Mouse (Mus musculus) hindbrain, postnatal 0 days (tissue): Measurements from ENCODE around the gene Smg6. TPM values are rescaled to one million over a fixed set of nuclear protein-coding genes. Genes with fewer than 3 reads are reported as not detected.
A peak's percentile ranks its signal among the peaks of the same experiment; 100 is the strongest.

Experiments
- ATAC-seq: fragments of 200-750 bp; cut with Nextera tagmentation; 2 replicates; pipeline ENCODE4 v1.8.0; 2017; ENCODE audit warnings: mild to moderate bottlenecking, moderate TSS enrichment, moderate library complexity
- DNase-seq: peaks from one replicate; pipeline ENCODE4 v3.0.0-alpha.2; 2015; ENCODE audit warnings: low spot score
- H3K27ac ChIP-seq: fragments of 300-500 bp; sonication (generic); 2 replicates; pipeline ENCODE4 v1.5.1; 2014; ENCODE audit warnings: mild to moderate bottlenecking
- H3K27me3 ChIP-seq: fragments of 300-500 bp; sonication (generic); 2 replicates; pipeline ENCODE4 v1.6.1; 2014; ENCODE audit warnings: low read length, mixed read lengths; ENCODE audit not compliant: insufficient read depth
- H3K36me3 ChIP-seq: fragments of 300-500 bp; sonication (generic); 2 replicates; pipeline ENCODE4 v1.6.1; 2014; ENCODE audit warnings: low read length, mixed read lengths; ENCODE audit not compliant: insufficient read depth
- H3K4me1 ChIP-seq: fragments of 300-500 bp; sonication (generic); 2 replicates; pipeline ENCODE4 v1.6.1; 2014; ENCODE audit warnings: antibody characterized with exemption, low read length, mixed read lengths; ENCODE audit not compliant: insufficient read depth
- H3K4me2 ChIP-seq: fragments of 300-500 bp; sonication (generic); 2 replicates; pipeline ENCODE4 v1.6.1; 2014; ENCODE audit warnings: low read depth, mild to moderate bottlenecking, low read length, moderate library complexity, mixed read lengths
- H3K4me3 ChIP-seq: fragments of 300-500 bp; sonication (generic); 2 replicates; pipeline ENCODE4 v1.5.1; 2014; ENCODE audit warnings: low read length
- H3K9ac ChIP-seq: fragments of 300-500 bp; sonication (generic); replicated peaks from 2 replicates; pipeline ENCODE4 v1.6.1; 2014; ENCODE audit warnings: mild to moderate bottlenecking, low read length, moderate library complexity, mixed read lengths
- H3K9me3 ChIP-seq: fragments of 300-500 bp; sonication (generic); 2 replicates; pipeline ENCODE4 v1.6.1; 2016; ENCODE audit warnings: low read length, mixed read lengths
- CTCF ChIP-seq: IDR thresholded peaks from 2 replicates; pipeline ENCODE4 v1.5.1; 2016; ENCODE audit warnings: antibody characterized with exemption, control low read depth, low read depth
- WGBS: fragments of 180-500 bp; shearing (Covaris S2); extraction: QIAGEN DNeasy Blood & Tissue Kit; methylation state at CpG from one replicate; pipeline ENCODE4 v1.1.7; 2014; 5-methylcytosine and 5-hydroxymethylcytosine counted together
- polyA plus RNA-seq: library from polyadenylated mRNA; unstranded; fragments of >200 nt; fragmentation: Nextera tagmentation; extraction: Ambion mirVana; gene quantifications from 2 replicates; pipeline ENCODE4 v1.2.1, GENCODE M21; 2015
- total RNA-seq: library from RNA; depleted of rRNA; stranded (reverse); fragments of >200 nt; gene quantifications from 2 replicates; pipeline ENCODE4 v1.2.3, GENCODE M21; 2014

The Smg6 gene
- total and polyA plus RNA-seq, 2 experiments from 2014 or later = 10.0 to 27.8 TPM

DNA sequence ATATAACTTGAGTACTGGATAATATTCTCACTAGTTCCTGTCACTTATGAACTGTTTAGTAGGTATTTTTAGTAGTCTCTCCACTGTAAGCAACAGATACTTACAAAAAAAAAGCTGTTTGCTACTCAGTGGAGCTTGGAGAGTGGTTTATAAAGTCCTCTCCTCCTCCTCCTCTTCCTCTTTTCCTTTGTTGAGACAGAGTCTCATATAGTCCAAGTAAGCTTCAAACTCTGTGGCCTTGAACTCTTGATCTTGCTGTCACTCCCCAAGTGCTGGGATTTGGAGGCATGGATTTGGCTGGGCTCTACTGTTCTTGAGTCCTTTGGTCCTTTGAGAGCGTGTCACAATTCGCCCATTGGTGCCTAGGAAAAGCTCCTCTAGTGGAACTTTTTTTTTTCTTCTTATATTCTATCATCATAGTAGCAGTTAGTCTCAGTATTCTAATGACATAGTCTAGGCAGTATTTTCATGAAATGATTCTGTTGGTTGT, 1.7 kb downstream of the Smg6 start:
- no peaks in the 10 kb centered on the region for H3K27me3 ChIP-seq
- no peak overlapping the region for H3K9ac ChIP-seq
- ATAC-seq (no peak), DNase-seq (no peak)
- no peaks in the 10 kb centered on the region for H3K9me3 ChIP-seq
- no peak overlapping the region; the same call in 1 of the 2 replicates for H3K4me2 ChIP-seq
- no peak overlapping the region for H3K4me3 ChIP-seq
- TF ChIP-seq CTCF = no peak
- no peak overlapping the region for H3K27ac ChIP-seq
- H3K36me3 ChIP-seq = no peaks in the 10 kb centered on the region
- 90% methylated on average over 2 of the region's 2 CpGs for WGBS
- H3K4me1 ChIP-seq = peaks cover 11% of the 10 kb centered on the region

DNA sequence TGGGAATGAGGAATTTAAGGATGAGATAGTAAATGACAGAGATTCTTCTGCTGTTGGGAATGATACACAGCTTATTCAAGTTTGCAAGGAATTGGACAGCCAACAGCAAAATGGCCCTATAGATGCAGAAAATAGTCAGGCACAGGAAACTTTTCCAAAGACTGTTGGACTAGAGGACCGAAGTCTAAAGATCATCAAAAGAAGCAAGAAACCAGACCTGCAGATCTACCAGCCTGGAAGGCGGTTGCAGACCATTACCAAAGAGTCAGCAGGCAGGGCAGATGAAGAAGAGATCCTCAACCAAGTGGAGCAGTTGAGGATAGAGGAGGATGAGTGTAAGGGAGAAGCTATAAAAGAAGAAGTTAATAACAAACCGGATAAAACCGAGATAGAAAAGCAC, 3.5 kb downstream of the Smg6 start:
- no peak for DNase-seq
- no peak overlapping the region for H3K4me2 ChIP-seq
- no peaks in the 10 kb centered on the region for H3K9me3 ChIP-seq
- WGBS = 75% methylated on average over 4 of the region's 4 CpGs
- TF ChIP-seq CTCF = no peak
- no peaks in the 10 kb centered on the region; the same call in 1 of the 2 replicates for H3K36me3 ChIP-seq
- H3K27ac ChIP-seq = no peak overlapping the region
- H3K4me3 ChIP-seq = no peak overlapping the region
- H3K27me3 ChIP-seq = no peaks in the 10 kb centered on the region
- H3K4me1 ChIP-seq = peaks cover 11% of the 10 kb centered on the region
- H3K9ac ChIP-seq = no peak overlapping the region
- no peak for ATAC-seq

DNA sequence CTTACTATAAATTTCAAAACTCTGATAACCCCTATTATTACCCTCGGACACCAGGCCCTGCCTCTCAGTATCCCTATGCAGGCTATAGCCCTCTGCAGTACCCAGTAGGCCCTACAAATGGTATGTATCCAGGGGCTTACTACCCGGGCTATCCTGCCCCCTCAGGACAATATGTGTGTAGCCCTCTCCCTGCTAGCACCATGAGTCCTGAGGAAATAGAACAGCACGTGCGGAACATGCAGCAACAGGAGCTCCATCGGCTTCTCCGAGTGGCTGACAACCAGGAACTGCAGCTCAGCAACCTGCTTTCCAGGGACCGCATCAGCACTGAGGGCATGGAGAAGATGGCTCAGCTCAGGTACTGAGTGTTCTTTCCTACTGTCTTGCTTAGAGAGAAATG, 4.8 kb downstream of the Smg6 start:
- H3K4me1 ChIP-seq = peaks cover 5% of the 10 kb centered on the region; the same call in 1 of the 2 replicates
- WGBS = 95% methylated on average over 7 of the region's 7 CpGs
- H3K27me3 ChIP-seq = no peaks in the 10 kb centered on the region
- no peak overlapping the region for H3K4me2 ChIP-seq
- H3K9me3 ChIP-seq = no peaks in the 10 kb centered on the region
- H3K4me3 ChIP-seq = no peak overlapping the region
- H3K27ac ChIP-seq = no peak overlapping the region
- peaks cover 6% of the 10 kb centered on the region for H3K36me3 ChIP-seq
- DNase-seq (no peak), ATAC-seq (no peak)
- TF ChIP-seq CTCF = no peak
- no peak overlapping the region for H3K9ac ChIP-seq

DNA sequence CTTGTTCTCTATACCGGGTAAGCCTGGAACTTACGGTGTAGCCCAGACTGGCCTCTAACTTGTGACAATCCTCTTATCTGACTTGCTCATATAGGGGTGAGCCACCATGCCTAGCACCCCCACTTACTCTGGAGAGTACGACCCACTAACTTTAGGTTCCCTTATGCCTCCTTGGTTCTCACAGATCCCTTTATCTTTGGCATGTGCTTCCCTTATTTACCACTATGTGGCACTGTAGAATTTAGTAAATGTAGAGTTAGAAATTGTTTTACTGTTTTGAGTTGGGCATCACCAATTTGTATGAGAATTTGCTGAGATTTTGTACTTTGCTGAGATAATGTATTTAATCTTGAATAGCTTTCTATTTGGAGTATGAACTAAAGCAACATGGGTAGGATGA, 20.7 kb downstream of the Smg6 start:
- H3K4me1 ChIP-seq = no peaks in the 10 kb centered on the region
- H3K36me3 ChIP-seq = peaks cover 15% of the 10 kb centered on the region; the same call in 1 of the 2 replicates
- H3K4me2 ChIP-seq = no peak overlapping the region
- DNase-seq (peak; percentile 78), ATAC-seq (no peak)
- H3K27ac ChIP-seq = no peak overlapping the region
- peak; percentile 77 for TF ChIP-seq CTCF
- H3K27me3 ChIP-seq = no peaks in the 10 kb centered on the region
- 75% methylated on average over 3 of the region's 3 CpGs for WGBS
- no peaks in the 10 kb centered on the region for H3K9me3 ChIP-seq
- no peak overlapping the region for H3K4me3 ChIP-seq
- H3K9ac ChIP-seq = no peak overlapping the region

DNA sequence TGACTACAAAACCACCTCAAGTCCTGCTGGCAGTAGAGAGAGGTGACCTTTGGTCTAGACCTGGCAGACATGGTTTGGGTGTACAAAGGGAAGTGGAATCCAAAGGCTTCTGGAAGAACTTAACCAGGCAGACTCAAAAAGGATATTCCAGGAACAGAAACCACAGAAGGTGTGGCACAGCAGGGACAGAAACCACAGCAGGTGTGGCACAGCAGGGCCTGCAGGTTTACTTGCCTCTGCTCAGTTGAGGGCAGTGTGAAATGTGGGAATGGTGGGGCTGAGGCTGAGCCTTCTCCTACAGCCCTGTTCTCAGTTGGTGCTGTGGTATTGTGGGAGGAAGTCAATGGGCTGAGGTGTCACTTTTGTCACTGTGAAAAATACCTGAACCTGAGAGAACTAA, 29.3 kb downstream of the Smg6 start:
- DNase-seq = no peak
- H3K4me3 ChIP-seq = no peak overlapping the region

DNA sequence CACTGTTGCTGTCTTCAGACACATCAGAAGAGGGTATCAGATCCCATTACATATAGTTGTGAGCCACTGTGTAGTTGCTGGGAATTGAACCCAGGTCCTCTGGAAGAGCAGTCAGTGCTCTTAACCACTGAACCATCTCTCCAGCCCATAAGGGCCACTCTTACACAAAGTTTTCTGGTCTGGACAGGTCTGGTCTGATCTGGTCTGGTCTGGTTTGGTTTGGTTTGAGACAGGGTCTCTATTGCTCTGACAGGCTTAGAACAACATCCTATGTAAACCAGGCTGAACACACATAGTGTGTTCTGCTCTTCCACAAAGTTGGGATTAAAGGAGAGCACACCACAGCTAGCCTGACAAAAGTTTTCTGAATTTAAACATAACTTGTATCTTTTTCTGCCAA, 30.4 kb downstream of the Smg6 start:
- no peak overlapping the region for H3K9ac ChIP-seq
- no peaks in the 10 kb centered on the region for H3K4me1 ChIP-seq
- H3K4me3 ChIP-seq = no peak overlapping the region
- H3K4me2 ChIP-seq = no peak overlapping the region
- H3K27me3 ChIP-seq = no peaks in the 10 kb centered on the region
- ATAC-seq (no peak), DNase-seq (no peak)
- no peak overlapping the region for H3K27ac ChIP-seq
- no peaks in the 10 kb centered on the region for H3K9me3 ChIP-seq
- TF ChIP-seq CTCF = no peak
- H3K36me3 ChIP-seq = no peaks in the 10 kb centered on the region; the same call in 1 of the 2 replicates

More for the DNA sequence above, 29.3 kb downstream of the Smg6 start:
- no peak overlapping the region for H3K4me2 ChIP-seq
- TF ChIP-seq CTCF = no peak
- H3K9me3 ChIP-seq = no peaks in the 10 kb centered on the region
- ATAC-seq = no peak
- no peak overlapping the region for H3K9ac ChIP-seq
- H3K36me3 ChIP-seq = no peaks in the 10 kb centered on the region
- no peak overlapping the region for H3K27ac ChIP-seq
- H3K27me3 ChIP-seq = no peaks in the 10 kb centered on the region
- no peaks in the 10 kb centered on the region for H3K4me1 ChIP-seq

DNA sequence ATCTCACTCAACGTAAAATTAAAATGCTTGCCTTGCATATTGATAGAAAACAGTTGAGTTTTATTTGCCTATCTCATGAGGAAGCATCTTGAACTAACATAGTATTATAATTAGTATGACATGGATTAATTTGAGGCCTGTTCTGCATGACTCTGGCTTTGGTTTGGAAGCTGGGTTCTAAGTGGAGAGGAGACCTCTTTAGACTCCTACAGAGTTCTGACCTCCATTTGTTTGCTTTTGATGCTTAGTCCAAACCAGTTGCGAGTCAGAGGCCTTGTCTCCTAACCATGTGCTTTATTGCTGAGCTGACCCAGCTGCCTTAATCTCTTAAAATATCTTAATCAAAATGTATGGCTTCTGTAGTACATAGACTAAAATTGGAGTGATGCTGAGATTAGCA, 32.0 kb downstream of the Smg6 start:
- Histone ChIP-seq H3K9ac (no peak overlapping the region), H3K27me3 (no peaks in the 10 kb centered on the region), H3K27ac (no peak overlapping the region), H3K9me3 (no peaks in the 10 kb centered on the region), H3K36me3 (no peaks in the 10 kb centered on the region; the same call in 1 of the 2 replicates), H3K4me2 (no peak overlapping the region), H3K4me1 (no peaks in the 10 kb centered on the region), H3K4me3 (no peak overlapping the region)
- no peak for TF ChIP-seq CTCF
- ATAC-seq (no peak), DNase-seq (no peak)
- WGBS = 92% methylated on average over 2 of the region's 2 CpGs
